Mouse (Mus musculus) liver, embryonic 14.5 days (tissue): ENCODE results near the gene Prm1.

Experiments
- CTCF ChIP-seq: IDR thresholded peaks from 2 replicates; pipeline ENCODE4 v1.5.1; 2016; ENCODE audit warnings: antibody characterized with exemption, low read depth, control low read depth
- EP300 ChIP-seq: IDR thresholded peaks from 2 replicates; pipeline ENCODE4 v1.6.1; 2016; ENCODE audit warnings: antibody characterized with exemption, low read depth

DNA sequence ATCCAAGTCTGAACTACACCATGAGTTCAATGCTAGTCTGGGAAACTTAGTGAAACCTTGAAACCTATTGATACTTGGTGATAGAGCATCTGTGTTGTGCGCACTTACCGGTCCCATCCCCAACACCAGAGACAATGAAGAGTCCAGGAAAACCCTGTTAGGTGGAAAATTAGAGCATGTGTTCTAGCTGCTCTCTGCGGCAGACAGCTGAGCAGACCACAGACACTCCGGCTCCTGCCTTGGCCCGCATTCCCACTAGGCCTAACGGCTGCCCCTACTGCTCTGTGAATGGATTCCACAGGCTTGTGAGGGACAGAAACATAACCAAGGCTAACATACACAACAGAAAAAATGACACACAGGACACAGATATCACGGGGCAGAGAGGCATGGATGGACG is 32.1 kb downstream of the Prm1 start:
- TF ChIP-seq CTCF (no peak), EP300 (no peak)
